In the genomic region with DNA sequence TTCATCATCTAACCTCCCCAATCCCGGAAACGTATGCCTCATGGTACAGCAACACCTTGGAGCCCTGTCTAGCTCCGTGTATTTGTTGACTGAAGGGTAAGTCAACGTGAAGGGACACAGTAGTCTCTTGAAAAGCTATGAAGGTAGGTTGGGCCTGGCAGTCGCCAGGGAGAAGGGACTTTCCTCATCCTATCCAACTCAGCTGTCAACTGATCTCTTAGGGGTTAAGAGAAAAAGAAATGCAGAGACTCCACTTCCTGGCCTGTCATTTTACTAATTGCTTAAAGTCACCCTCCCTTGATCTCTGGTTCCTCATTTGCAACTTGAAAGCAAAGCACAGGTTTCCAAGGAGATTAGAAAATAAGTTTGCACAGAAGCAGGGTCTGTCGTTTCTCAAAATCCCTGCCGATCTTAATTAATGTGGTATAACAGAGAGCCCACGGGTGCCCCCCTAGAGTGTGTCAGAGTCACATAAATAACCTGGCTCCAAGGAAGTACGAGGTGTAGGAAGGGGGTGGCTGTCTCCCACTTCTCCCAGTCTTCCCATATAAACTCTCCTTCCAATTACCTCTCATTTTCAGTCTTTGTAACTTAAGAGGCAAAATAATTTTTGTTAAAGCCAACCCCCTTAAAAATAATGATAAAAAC, we compare ENCODE assay signal across 8 mouse cellular contexts. TPM values are rescaled to one million over a fixed set of nuclear protein-coding genes. Genes with fewer than 3 reads are reported as not detected.
DNase-seq lines count a peak whose midpoint lies in the region; ATAC-seq and TF ChIP-seq lines count a peak whose summit lies in the region.

No protein-coding gene starts in this region.

- peak overlapping the region; percentile 57 for H3K4me3 ChIP-seq in embryonic facial prominence, embryonic 10.5 days
- no peak overlapping the region for H3K4me3 ChIP-seq in intestine, postnatal 0 days (ENCODE audit: low read depth, low read length)
- peak overlapping the region; percentile 32; the same call in 1 of the 2 replicates for H3K4me3 ChIP-seq in midbrain, postnatal 0 days (ENCODE audit: low read depth, low read length)

- peak overlapping the region; percentile 61 for H3K4me2 ChIP-seq in intestine, postnatal 0 days (replicated peaks; ENCODE audit: low read depth)
- H3K4me2 ChIP-seq in midbrain, postnatal 0 days (ENCODE audit: low read depth, low read length, poor library complexity, severe bottlenecking), result peak overlapping the region; percentile 68

- 31% methylated on average over 9 of the region's 9 CpGs for WGBS in embryonic facial prominence, embryonic 10.5 days
- 25% methylated on average over 9 of the region's 9 CpGs for WGBS in intestine, postnatal 0 days
- 38% methylated on average over 9 of the region's 9 CpGs for WGBS in midbrain, postnatal 0 days

- H3K36me3 ChIP-seq in embryonic facial prominence, embryonic 10.5 days (replicated peaks), result no peaks in the 10 kb centered on the region
- no peaks in the 10 kb centered on the region for H3K36me3 ChIP-seq in intestine, postnatal 0 days (ENCODE audit: control insufficient read depth, insufficient read depth)
- H3K36me3 ChIP-seq in midbrain, postnatal 0 days (ENCODE audit: insufficient read depth, low read length), result no peaks in the 10 kb centered on the region

- peak; percentile 5 to 6 for DNase-seq in lung, adult 18-20 months
- DNase-seq in lung, postnatal 14 days, result no peak
- peak; percentile 12 for DNase-seq in embryonic facial prominence, embryonic 10.5 days (ENCODE audit: low spot score)
- DNase-seq in midbrain, postnatal 0 days (ENCODE audit: low spot score), result no peak
- no peak for DNase-seq in ovary, postnatal 14 days (ENCODE audit: low spot score)
- DNase-seq in urinary bladder, adult 2 months (ENCODE audit: low spot score), result no peak
- no peak for DNase-seq in left cerebral cortex, adult 18-20 months (ENCODE audit: low spot score in 2 of 2)

- H3K9ac ChIP-seq in intestine, postnatal 0 days (ENCODE audit: low read depth, low read length), result no peak overlapping the region
- no peak overlapping the region for H3K9ac ChIP-seq in midbrain, postnatal 0 days (replicated peaks; ENCODE audit: low read length, poor library complexity, severe bottlenecking)

- ATAC-seq in intestine, postnatal 0 days, result no peak
- ATAC-seq in midbrain, postnatal 0 days (ENCODE audit: low FRiP score), result no peak

- TF ChIP-seq CTCF in intestine, postnatal 0 days (IDR thresholded peaks at IDR 0.05; ENCODE audit: low read depth), result no peak
- no peak for TF ChIP-seq CTCF in midbrain, postnatal 0 days (IDR thresholded peaks at IDR 0.05)

- H3K27me3 ChIP-seq in embryonic facial prominence, embryonic 10.5 days (replicated peaks; ENCODE audit: low read depth, poor library complexity, severe bottlenecking), result no peaks in the 10 kb centered on the region; the same call in 1 of the 2 replicates
- no peaks in the 10 kb centered on the region for H3K27me3 ChIP-seq in intestine, postnatal 0 days (replicated peaks; ENCODE audit: control insufficient read depth, insufficient read depth, low read length)
- H3K27me3 ChIP-seq in midbrain, postnatal 0 days (ENCODE audit: insufficient read depth, low read length), result no peaks in the 10 kb centered on the region

- no peaks in the 10 kb centered on the region for H3K9me3 ChIP-seq in embryonic facial prominence, embryonic 10.5 days
- H3K9me3 ChIP-seq in intestine, postnatal 0 days (ENCODE audit: control insufficient read depth), result no peaks in the 10 kb centered on the region
- no peaks in the 10 kb centered on the region for H3K9me3 ChIP-seq in midbrain, postnatal 0 days (ENCODE audit: low read length)

- H3K4me1 ChIP-seq in embryonic facial prominence, embryonic 10.5 days, result peaks cover 27% of the 10 kb centered on the region
- 0 out of 2 replicates have a peak, but pooled peaks cover 10% of the 10 kb centered on the region for H3K4me1 ChIP-seq in intestine, postnatal 0 days (replicated peaks; ENCODE audit: control insufficient read depth, insufficient read depth, low read length)
- peaks cover 5% of the 10 kb centered on the region; the same call in 1 of the 2 replicates for H3K4me1 ChIP-seq in midbrain, postnatal 0 days (ENCODE audit: insufficient read depth, low read length)

- peak overlapping the region; percentile 59; the same call in 1 of the 2 replicates for H3K27ac ChIP-seq in embryonic facial prominence, embryonic 10.5 days (replicated peaks)
- H3K27ac ChIP-seq in intestine, postnatal 0 days (ENCODE audit: low read depth, low read length), result peak overlapping the region; percentile 70; the same call in 1 of the 2 replicates
- no peak overlapping the region for H3K27ac ChIP-seq in midbrain, postnatal 0 days (ENCODE audit: low read depth, low read length)

RNA-seq across cellular contexts. Expression of a gene that starts 34.1 kb away (rescaled TPM):
- polyA plus RNA-seq in embryonic facial prominence, embryonic 10.5 days (2016; fragmentation: Nextera tagmentation; extraction: Ambion mirVana), result 0.82 and 1.5 TPM in 2 replicates
- 19.2 and 20.4 TPM in 2 replicates for polyA plus RNA-seq in intestine, postnatal 0 days (2015; fragmentation: Nextera tagmentation; extraction: Ambion mirVana)
- total RNA-seq in midbrain, postnatal 0 days (2014; rRNA removed), result 9.1 and 10.1 TPM in 2 replicates
- polyA plus RNA-seq in midbrain, postnatal 0 days (2015; fragmentation: Nextera tagmentation; extraction: Ambion mirVana), result 14.3 and 16.3 TPM in 2 replicates
- polyA plus RNA-seq in urinary bladder, adult 2 months (2012; rRNA removed), result not detected in 2 replicates
- 1 to 10 TPM; 3.9 to 4.2 TPM for total RNA-seq in left cerebral cortex, adult 18-20 months (2021)

RNA-seq across cellular contexts. Expression of a gene that starts 34.5 kb away (rescaled TPM):
- 1.1 TPM in 1 of 2 replicates, not detected in the other for polyA plus RNA-seq in embryonic facial prominence, embryonic 10.5 days (2016; fragmentation: Nextera tagmentation; extraction: Ambion mirVana)
- 0.47 and 0.61 TPM in 2 replicates for polyA plus RNA-seq in intestine, postnatal 0 days (2015; fragmentation: Nextera tagmentation; extraction: Ambion mirVana)
- total RNA-seq in midbrain, postnatal 0 days (2014; rRNA removed), result 0.52 TPM in 1 of 2 replicates, not detected in the other
- 0.26 TPM in 1 of 2 replicates, not detected in the other for polyA plus RNA-seq in midbrain, postnatal 0 days (2015; fragmentation: Nextera tagmentation; extraction: Ambion mirVana)
- polyA plus RNA-seq in urinary bladder, adult 2 months (2012; rRNA removed), result 0.49 and 0.80 TPM in 2 replicates
- total RNA-seq in left cerebral cortex, adult 18-20 months (2021), result 10 to 100 TPM in 1 of 2 experiments, 1 to 10 TPM in 1; 9.1 to 11.9 TPM

Comparison
In these comparisons a context has a peak if more than half of its experiments do, and no peak if none do; other contexts are left out.
1. DNase-seq: peak in lung, adult 18-20 months (2 of 2) and embryonic facial prominence, embryonic 10.5 days (single experiment); none in lung, postnatal 14 days (single experiment), midbrain, postnatal 0 days (single experiment), ovary, postnatal 14 days (single experiment), urinary bladder, adult 2 months (single experiment) and left cerebral cortex, adult 18-20 months (0 of 2).